Mouse (Mus musculus): Measurements from ENCODE around the gene Ccp110.

DNA sequence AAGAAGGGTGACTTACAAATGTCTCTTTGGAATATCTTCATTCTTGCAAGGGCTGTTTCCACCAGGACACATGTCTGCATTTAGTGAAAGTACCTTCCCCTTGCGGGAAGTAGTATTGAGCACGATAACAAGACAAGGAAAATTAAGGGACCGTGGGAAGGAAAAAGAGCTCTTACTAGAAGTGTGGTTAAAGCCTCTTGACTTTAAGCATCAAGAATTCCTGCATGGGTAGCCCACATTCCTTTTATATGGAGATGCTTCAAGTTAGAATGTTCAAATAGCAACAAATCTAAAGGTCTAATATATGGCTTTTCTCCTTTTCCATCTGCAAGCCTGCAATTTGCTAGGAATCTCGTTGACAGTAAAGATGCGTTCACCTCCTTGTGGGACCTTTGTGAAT, 5.9 kb upstream of the Ccp110 start:
- TF ChIP-seq CTCF (IDR thresholded peaks at IDR 0.05; ENCODE audit: extremely low read depth, insufficient read depth, low read length) (no peak), POLR2A (IDR thresholded peaks at IDR 0.05; ENCODE audit: extremely low read depth, insufficient read depth, low read length) (no peak)

Data from cortical plate, adult 2 months (tissue).